Mouse (Mus musculus) embryo, embryonic 11 days (tissue): Measurements from ENCODE around the gene Ltk.
"Not testable (repeated sequence)": the region's sequence is repeated elsewhere in the genome, so short reads cannot be mapped to it uniquely, and the experiment has no call there.

Source experiments
- DNase-seq: peaks from one replicate; pipeline ENCODE4 v3.0.0-alpha.2; 2015

The Ltk gene

GRCm38 (mm10) chr2:119758101-119758843 lies 2.0 kb downstream of the Ltk start:
- peak; percentile 60 for DNase-seq

DNA sequence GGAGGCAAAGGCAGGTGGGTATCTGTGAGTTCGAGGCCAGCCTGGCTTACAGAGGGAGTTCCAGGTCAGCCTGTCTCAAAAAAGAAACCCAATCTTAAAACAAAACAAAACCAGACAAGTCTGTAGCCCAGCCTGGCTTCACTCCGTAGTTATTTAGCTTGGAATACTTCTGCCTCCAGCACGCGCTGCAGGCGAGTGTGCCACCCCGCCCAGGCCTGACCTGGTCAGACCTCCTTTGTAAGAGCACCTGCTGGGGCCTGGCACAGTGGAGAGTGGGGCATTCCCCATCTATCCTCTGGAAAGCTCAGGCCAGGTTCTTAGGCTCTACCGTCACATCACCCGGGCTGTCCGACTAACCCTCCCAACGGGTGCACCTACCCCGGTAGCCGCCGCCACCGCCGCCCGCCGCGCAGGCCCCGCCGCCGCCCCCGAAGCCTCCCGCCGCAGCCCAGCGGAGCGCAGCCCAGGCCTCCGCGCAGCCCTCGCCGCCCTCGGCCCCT lies 2.6 kb downstream of the Ltk start:
- DNase-seq = peak; percentile 21

GRCm38 (mm10) chr2:119749260-119749659 lies 11.0 kb downstream of the Ltk start:
- no peak for DNase-seq

- DNase-seq = no peak
Observed at GRCm38 (mm10) chr2:119747554-119747953, 12.7 kb downstream of the Ltk start.

- DNase-seq = peak; percentile 40
Observed at GRCm38 (mm10) chr2:119745281-119745680, 14.9 kb downstream of the Ltk start.

GRCm38 (mm10) chr2:119744163-119745111 lies 15.8 kb downstream of the Ltk start:
- peak; percentile 60 for DNase-seq

DNA sequence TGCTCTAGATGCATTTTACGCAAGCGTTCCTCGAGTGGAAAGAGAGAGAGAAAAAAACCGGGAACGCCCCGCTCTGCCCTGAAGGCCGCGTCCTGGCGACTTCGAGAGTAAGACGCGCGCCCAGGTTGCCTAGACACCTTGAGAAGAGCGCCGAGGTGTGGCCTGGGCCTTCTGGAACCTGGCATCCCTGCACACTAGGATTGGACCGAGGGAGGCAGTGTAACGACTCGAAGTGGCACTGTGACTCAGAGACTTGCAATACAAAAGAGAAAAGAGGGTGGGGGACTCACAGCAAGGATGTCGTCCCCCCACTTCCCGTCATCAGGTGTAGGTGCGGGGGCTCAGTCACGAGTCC lies 16.4 kb downstream of the Ltk start:
- DNase-seq = no peak

DNA sequence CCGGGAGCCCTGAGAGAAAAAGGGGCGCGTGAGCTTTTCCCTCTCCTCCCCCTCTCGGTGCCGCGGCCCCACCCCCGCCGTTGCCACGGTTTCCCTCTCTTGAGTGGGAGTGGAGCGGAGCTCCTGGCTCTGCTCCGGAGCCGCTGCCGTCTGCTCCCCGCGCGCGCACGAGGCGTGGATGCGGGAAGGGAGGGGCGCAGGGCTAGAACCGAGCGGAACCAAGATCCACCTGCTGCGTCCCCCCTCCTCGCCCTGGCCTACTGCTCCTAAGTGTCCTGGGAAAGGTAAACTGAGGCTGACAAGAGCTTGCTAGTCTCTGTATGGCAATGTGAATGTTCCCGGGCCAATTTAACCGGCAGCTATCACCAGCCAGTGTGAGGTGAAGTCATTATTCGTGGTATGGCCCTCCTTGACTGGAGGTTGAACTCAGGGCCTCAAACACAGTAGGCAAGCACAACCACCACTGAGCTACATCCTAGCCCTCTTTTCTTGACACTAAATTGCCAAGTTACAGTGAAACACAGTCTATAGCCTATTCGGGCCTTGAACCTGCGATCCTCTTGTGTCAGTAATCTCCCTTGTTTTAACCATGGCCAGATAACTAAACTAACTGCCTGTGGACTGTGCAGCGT lies 16.9 kb downstream of the Ltk start:
- no peak for DNase-seq

DNA sequence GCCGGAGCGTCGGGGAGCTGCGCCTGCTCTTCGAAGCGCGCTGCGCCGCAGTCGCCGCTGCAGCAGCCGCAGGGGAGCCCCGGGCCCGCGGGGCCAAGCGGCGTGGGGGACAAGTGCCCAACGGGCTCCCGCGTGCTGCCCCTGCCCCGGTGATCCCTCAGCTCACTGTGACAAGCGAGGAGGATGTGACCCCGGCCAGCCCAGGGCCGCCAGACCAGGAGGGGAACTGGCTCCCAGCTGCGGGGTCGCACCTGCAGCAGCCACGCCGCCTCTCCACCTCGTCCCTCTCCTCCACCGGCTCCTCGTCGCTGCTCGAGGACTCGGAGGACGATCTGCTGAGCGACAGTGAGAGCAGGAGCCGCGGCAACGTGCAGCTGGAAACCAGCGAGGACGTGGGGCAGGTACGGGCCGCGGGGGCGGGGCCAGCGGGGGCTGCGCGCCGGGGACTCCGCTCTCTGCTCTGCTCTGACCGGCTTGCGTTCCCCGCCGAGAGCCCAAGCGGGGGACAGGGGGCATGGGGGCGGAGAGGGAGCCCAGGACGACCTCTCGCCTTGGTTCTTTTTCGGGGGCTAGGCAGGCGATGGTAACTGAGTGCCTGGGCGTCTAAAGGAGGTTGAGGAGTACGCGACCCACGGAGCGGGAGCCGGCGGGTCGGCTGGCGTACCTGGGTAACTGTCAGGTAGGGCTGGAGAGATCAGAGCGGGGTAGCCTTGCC lies 17.6 kb downstream of the Ltk start:
- DNase-seq = peak; percentile 31

DNA sequence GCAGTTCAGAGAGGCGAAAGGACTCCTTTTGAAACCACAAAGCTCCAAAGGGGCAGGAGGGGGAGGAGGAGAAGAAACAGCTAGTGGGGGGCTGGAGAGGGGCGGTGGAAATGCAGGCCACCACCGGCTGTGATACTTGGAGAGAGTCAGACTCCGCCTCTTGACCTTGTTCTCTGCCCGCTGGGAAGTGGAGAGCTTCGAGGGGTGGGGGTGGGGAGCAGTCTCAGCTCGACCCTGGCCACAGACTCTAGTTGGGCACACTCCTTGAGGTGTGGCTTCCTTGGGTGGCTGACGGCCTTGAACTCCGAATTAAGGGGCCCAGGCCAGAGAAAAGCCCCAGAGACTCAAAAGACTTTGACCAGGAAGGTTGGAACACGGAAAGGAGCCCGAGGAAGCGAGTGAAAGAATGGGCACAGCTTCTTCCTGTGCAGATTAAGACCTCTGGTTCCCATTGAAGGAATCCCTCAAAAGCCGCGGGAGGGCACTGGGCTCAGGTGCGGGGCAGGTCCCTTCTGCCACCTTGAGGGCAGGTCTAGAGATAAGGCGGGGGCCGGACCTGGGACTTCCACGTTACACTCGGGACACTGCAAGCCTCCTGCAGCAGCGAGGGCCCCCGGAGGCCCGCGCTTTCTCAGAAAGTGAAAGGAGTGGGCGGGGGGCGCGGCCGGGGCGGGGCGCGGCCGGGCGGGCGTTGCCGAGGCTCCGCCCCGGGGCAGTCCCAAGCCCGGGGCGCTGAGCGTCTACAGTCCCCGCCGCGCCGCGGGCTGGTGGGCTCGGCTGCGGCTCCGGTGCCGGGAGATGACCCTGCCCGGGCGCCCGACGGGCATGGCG lies 18.4 kb downstream of the Ltk start, which contains the start of gene Itpka:
Itpka (plus strand) TSS at position 757 of the 831 bp plus-strand sequence.
- DNase-seq = peak; percentile 91

DNA sequence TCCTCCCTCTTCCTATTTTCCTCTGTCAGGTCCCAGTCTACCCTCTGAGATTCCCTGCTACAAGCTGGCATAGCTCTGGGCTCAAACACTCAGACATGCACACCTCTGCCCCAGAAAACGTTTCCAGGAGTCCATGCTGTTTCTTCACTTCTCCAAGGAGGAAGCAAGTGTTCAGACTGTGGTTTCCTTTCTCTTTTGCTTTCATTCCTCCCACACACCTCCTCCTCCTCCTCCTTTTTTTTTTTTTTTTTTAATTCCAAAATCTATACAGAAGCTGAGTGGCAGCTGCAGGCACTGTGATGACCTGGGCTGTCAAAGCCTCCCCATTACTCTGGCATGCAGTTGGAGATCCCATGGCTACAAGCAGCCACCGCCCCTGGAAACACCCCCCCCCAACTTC lies 19.7 kb downstream of the Ltk start:
- no peak for DNase-seq

GRCm38 (mm10) chr2:119737124-119737523 lies 23.1 kb downstream of the Ltk start:
- DNase-seq = no peak

DNA sequence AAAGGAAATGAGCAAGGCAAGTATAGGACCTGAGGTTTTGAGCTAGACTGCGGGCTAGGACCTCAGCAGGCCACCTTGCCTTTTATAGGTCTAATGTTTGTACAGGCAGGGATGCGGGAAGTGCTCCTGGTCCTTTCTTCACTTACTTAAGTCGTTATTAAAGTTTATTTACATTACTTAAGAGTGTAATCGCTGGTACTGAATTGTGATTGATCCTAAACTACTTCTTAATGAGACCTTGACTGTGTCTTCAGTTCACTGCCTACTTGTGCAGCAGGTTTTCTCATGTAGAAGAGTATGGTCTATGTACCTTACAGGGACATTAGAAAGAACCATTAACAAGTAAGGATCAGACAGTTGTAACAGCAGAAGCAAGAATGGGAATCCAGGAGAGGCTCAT lies 29.5 kb downstream of the Ltk start:
- no peak for DNase-seq

DNA sequence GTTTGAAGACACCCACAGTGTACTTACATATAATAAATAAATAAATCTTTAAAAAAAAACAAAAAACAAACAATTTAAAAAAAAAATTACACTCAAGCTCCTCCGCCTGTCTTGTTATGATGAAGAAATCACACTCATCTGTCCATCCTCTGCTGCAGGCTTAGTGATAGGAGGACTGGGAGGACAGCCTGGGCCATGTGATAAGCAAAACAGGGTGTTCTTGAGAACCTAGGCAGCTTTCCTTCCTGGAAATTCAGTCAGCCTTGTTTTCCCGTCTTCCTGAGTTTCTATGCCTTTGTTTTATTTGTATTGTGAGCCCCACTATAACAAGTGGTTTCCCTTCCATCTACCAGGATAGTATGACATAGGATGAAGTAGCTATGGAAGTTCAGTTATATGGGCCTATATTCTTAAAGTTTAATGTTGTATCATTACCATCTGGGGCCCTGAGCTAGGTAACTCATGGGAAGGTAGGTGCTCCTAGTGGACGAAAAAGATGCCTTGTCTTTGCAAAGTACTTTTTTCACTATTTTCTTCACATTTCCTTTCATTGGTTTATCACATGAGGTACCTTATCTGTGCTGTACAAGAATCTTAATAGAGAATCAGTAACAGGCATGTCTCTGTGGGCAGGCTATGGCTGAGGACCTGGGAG lies 32.3 kb downstream of the Ltk start:
- DNase-seq = no peak

- no peak for DNase-seq
Observed at GRCm38 (mm10) chr2:119721070-119721469, 39.2 kb downstream of the Ltk start.

GRCm38 (mm10) chr2:119715868-119716267 lies 44.4 kb downstream of the Ltk start:
- not testable (repeated sequence) for DNase-seq

- DNase-seq = no peak
Observed at GRCm38 (mm10) chr2:119710011-119710410, 50.2 kb downstream of the Ltk start.

DNA sequence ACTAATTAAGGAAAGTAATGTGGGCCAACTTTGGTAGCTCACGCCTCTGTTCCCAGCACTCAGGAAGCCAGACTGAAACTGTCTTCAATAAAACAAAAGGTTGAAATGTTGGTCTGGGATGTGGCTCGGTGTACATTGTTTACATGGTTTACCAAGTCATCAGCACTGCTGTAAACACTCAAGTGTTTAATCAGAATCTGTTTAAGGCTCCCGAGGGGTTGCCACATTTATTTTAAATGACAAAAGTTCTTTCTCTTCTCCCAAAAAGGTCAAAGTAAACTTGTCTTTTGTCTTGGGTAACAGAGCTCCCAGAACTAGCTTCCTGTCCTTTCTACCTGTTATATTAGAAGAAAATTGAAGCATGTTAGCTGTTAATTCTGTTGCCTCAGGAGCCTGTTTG lies 52.6 kb downstream of the Ltk start:
- DNase-seq = no peak

DNA sequence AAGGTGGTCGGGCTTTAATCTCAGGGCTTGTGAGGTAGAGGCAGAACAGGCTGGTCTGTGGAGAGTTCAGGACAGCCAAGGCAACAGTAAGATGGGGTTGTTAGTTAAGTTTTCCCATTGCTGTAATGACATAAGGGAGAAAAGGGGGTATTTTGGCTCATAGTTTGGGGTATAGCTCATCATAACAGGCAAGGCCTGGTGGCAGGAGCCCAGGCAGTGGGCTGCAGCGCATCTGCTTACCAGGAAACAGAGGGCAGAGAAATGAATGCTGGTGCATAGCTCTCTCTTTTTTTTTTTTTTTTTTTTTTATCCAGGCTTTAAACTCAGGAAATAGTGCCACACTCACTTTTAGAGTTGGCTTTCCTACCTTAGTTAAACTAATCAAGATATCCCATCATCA lies 57.1 kb downstream of the Ltk start:
- DNase-seq = no peak
